Mouse (Mus musculus): Measurements from ENCODE around the gene Ercc6l2. TPM values are rescaled to one million over a fixed set of nuclear protein-coding genes. Genes with fewer than 3 reads are reported as not detected.

The Ercc6l2 gene
- polyA plus RNA-seq, 1 experiment from 2014 or later = 30.6 TPM

GRCm38 (mm10) chr13:63877138-63877537 lies 62.1 kb downstream of the Ercc6l2 start:
- Histone ChIP-seq H3K27ac (ENCODE audit: low read depth, low read length) (no peak overlapping the region), H3K4me1 (ENCODE audit: control insufficient read depth, insufficient read depth, low read length) (no peaks in the 10 kb centered on the region), H3K36me3 (ENCODE audit: control insufficient read depth, insufficient read depth, low read length) (peaks cover 9% of the 10 kb centered on the region), H3K4me2 (replicated peaks; ENCODE audit: low read depth, low read length) (no peak overlapping the region), H3K4me3 (ENCODE audit: low read length) (no peak overlapping the region), H3K9ac (ENCODE audit: low read depth, low read length) (no peak overlapping the region), H3K27me3 (ENCODE audit: control insufficient read depth, insufficient read depth, low read length) (no peaks in the 10 kb centered on the region), H3K9me3 (ENCODE audit: control insufficient read depth, low read length) (no peaks in the 10 kb centered on the region)
- 89% methylated on average over 6 of the region's 6 CpGs for WGBS
- no peak for ATAC-seq (ENCODE audit: low FRiP score, low TSS enrichment)

- Histone ChIP-seq H3K27me3 (ENCODE audit: control insufficient read depth, insufficient read depth, low read length) (no peaks in the 10 kb centered on the region), H3K9ac (ENCODE audit: low read depth, low read length) (no peak overlapping the region), H3K4me2 (replicated peaks; ENCODE audit: low read depth, low read length) (no peak overlapping the region), H3K4me3 (ENCODE audit: low read length) (no peak overlapping the region), H3K9me3 (ENCODE audit: control insufficient read depth, low read length) (no peaks in the 10 kb centered on the region), H3K36me3 (ENCODE audit: control insufficient read depth, insufficient read depth, low read length) (no peaks in the 10 kb centered on the region), H3K27ac (ENCODE audit: low read depth, low read length) (no peak overlapping the region), H3K4me1 (ENCODE audit: control insufficient read depth, insufficient read depth, low read length) (no peaks in the 10 kb centered on the region)
- WGBS = 81% methylated on average over 1 of the region's 1 CpGs
- ATAC-seq (ENCODE audit: low FRiP score, low TSS enrichment) = no peak
Observed at GRCm38 (mm10) chr13:63879105-63879863, 64.2 kb downstream of the Ercc6l2 start.

DNA sequence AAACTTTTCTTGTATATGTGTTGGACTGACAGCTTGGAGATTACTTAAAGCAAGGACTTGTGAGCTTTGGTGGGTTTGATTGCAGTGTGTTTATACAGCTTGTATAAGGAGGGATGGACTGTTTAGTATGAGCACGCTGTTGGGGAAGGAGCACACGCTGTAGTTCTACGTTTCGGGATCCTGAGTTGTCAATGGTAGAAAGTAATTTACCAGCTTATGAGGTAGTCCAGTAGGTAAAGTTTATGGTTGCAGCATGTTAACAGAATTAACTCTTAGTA lies 64.8 kb downstream of the Ercc6l2 start:
- Histone ChIP-seq H3K9ac (ENCODE audit: low read depth, low read length) (no peak overlapping the region), H3K4me1 (ENCODE audit: control insufficient read depth, insufficient read depth, low read length) (no peaks in the 10 kb centered on the region), H3K36me3 (ENCODE audit: control insufficient read depth, insufficient read depth, low read length) (no peaks in the 10 kb centered on the region), H3K27ac (ENCODE audit: low read depth, low read length) (no peak overlapping the region), H3K4me2 (replicated peaks; ENCODE audit: low read depth, low read length) (no peak overlapping the region), H3K4me3 (ENCODE audit: low read length) (no peak overlapping the region), H3K27me3 (ENCODE audit: control insufficient read depth, insufficient read depth, low read length) (no peaks in the 10 kb centered on the region), H3K9me3 (ENCODE audit: control insufficient read depth, low read length) (no peaks in the 10 kb centered on the region)
- WGBS = 83% methylated on average over 4 of the region's 4 CpGs
- no peak for ATAC-seq (ENCODE audit: low FRiP score, low TSS enrichment)

DNA sequence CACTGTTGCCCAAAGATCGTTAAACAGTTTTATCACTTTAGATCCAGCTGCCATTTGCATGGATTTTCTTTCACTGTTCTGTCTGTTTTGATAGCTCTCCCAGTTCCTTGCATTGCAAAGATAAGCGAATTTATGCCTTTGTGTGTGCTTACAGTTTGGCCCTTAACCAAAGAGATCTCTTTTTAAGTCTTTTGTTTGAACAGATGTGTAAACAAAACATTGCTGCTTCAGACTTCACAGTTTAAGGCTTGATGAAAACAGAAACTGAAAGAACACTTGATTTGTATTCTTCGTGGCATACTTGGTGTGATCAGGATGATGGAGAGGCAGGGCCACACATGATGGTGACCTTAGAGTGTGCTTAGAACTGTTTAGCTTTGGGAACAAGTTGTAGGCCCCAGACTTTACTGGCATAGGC lies 70.5 kb downstream of the Ercc6l2 start:
- H3K4me3 ChIP-seq (ENCODE audit: low read length) = no peak overlapping the region
- no peak for ATAC-seq (ENCODE audit: low FRiP score, low TSS enrichment)
- H3K9me3 ChIP-seq (ENCODE audit: control insufficient read depth, low read length) = no peaks in the 10 kb centered on the region
- WGBS = 45% methylated on average over 3 of the region's 3 CpGs
- H3K4me2 ChIP-seq (replicated peaks; ENCODE audit: low read depth, low read length) = no peak overlapping the region
- H3K27me3 ChIP-seq (ENCODE audit: control insufficient read depth, insufficient read depth, low read length) = no peaks in the 10 kb centered on the region
- H3K36me3 ChIP-seq (ENCODE audit: control insufficient read depth, insufficient read depth, low read length) = no peaks in the 10 kb centered on the region
- H3K9ac ChIP-seq (ENCODE audit: low read depth, low read length) = no peak overlapping the region
- no peaks in the 10 kb centered on the region for H3K4me1 ChIP-seq (ENCODE audit: control insufficient read depth, insufficient read depth, low read length)
- H3K27ac ChIP-seq (ENCODE audit: low read depth, low read length) = no peak overlapping the region; the same call in 1 of the 2 replicates

DNA sequence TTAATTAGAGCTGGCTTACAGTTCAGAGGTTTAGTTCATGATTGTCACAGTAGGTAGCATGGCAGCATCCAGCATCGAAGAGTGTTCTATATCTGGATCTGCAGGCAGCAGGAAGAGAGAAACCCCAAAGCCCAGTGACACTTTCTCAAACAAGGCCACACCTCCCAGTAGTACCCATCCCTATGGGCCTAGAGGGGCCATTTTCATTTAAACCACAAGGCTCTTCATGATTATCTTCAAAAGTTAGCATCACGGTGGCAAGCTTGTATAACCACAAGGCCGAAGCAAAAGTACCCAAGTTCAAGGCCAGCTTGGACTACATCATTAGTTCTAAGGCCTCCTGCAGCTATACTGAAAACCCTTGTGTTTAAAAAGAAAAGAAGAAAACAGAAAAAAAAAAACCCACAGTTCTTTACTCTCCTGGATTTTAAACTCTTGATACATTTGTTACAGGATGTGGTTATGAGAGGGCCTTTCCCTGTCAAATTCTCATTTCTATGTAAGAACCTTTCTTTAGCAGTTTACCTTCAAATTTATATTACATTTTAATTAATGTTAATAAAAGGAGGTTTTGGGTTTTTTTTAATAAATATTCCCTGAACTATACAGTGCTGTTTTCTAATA lies 71.5 kb downstream of the Ercc6l2 start:
- 94% methylated on average over 3 of the region's 3 CpGs for WGBS
- no peak overlapping the region for H3K27ac ChIP-seq (ENCODE audit: low read depth, low read length)
- H3K4me3 ChIP-seq (ENCODE audit: low read length) = no peak overlapping the region
- no peak overlapping the region for H3K9ac ChIP-seq (ENCODE audit: low read depth, low read length)
- H3K9me3 ChIP-seq (ENCODE audit: control insufficient read depth, low read length) = no peaks in the 10 kb centered on the region
- no peaks in the 10 kb centered on the region for H3K27me3 ChIP-seq (ENCODE audit: control insufficient read depth, insufficient read depth, low read length)
- no peaks in the 10 kb centered on the region for H3K36me3 ChIP-seq (ENCODE audit: control insufficient read depth, insufficient read depth, low read length)
- H3K4me1 ChIP-seq (ENCODE audit: control insufficient read depth, insufficient read depth, low read length) = no peaks in the 10 kb centered on the region
- ATAC-seq (ENCODE audit: low FRiP score, low TSS enrichment) = no peak
- no peak overlapping the region for H3K4me2 ChIP-seq (replicated peaks; ENCODE audit: low read depth, low read length)

DNA sequence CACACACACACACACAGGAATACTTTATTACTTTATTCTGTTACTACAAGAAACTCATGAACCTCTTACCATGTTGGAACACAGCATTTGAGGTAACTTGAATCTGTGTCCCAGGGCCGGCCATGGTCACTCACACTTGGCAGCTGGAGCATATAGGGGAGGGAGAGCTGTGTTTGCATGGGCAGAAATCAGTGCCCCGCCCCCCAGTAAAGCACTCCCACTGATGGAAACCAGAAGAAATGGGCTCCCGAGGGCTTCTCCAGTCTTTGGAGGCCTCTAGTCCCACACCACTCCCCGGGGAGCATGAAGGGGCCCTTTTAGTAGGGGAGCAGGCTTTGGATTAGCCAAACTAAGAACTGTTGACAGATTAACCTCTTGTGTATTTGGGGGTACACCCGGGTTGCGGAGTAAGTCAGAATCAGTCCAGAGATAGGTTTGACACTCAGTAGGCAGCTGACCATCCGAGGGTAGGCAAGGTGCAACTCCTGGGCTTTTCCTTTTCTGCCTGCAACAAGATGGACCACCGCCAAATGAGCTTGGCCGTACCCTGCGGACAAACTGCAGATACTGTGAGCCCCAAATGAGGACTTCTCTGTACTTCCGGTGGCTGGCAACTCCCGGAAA lies 85.8 kb downstream of the Ercc6l2 start:
- Histone ChIP-seq H3K4me1 (ENCODE audit: control insufficient read depth, insufficient read depth, low read length) (peaks cover 15% of the 10 kb centered on the region), H3K9ac (ENCODE audit: low read depth, low read length) (no peak overlapping the region), H3K9me3 (ENCODE audit: control insufficient read depth, low read length) (no peaks in the 10 kb centered on the region), H3K4me2 (replicated peaks; ENCODE audit: low read depth, low read length) (peak overlapping the region; percentile 54), H3K27ac (ENCODE audit: low read depth, low read length) (no peak overlapping the region), H3K4me3 (ENCODE audit: low read length) (peak overlapping the region; percentile 24; the same call in 1 of the 2 replicates), H3K36me3 (ENCODE audit: control insufficient read depth, insufficient read depth, low read length) (peaks cover 5% of the 10 kb centered on the region; the same call in 1 of the 2 replicates), H3K27me3 (ENCODE audit: control insufficient read depth, insufficient read depth, low read length) (no peaks in the 10 kb centered on the region)
- WGBS = 23% methylated on average over 12 of the region's 12 CpGs
- peak; percentile 34 for ATAC-seq (ENCODE audit: low FRiP score, low TSS enrichment)

- H3K27me3 ChIP-seq (ENCODE audit: control insufficient read depth, insufficient read depth, low read length) = no peaks in the 10 kb centered on the region
- H3K27ac ChIP-seq (ENCODE audit: low read depth, low read length) = peak overlapping the region; percentile 37; the same call in 1 of the 2 replicates
- peaks cover 5% of the 10 kb centered on the region; the same call in 1 of the 2 replicates for H3K36me3 ChIP-seq (ENCODE audit: control insufficient read depth, insufficient read depth, low read length)
- H3K9me3 ChIP-seq (ENCODE audit: control insufficient read depth, low read length) = no peaks in the 10 kb centered on the region
- H3K4me1 ChIP-seq (ENCODE audit: control insufficient read depth, insufficient read depth, low read length) = peaks cover 15% of the 10 kb centered on the region
- WGBS = 2% methylated on average over 17 of the region's 17 CpGs
- H3K4me2 ChIP-seq (replicated peaks; ENCODE audit: low read depth, low read length) = peak overlapping the region; percentile 54
- H3K9ac ChIP-seq (ENCODE audit: low read depth, low read length) = peak overlapping the region; percentile 45; the same call in 1 of the 2 replicates
- peak; percentile 85 for ATAC-seq (ENCODE audit: low FRiP score, low TSS enrichment)
- peak overlapping the region; percentile 24; the same call in 1 of the 2 replicates for H3K4me3 ChIP-seq (ENCODE audit: low read length)
Observed at GRCm38 (mm10) chr13:63901303-63901713, 86.3 kb downstream of the Ercc6l2 start.

DNA sequence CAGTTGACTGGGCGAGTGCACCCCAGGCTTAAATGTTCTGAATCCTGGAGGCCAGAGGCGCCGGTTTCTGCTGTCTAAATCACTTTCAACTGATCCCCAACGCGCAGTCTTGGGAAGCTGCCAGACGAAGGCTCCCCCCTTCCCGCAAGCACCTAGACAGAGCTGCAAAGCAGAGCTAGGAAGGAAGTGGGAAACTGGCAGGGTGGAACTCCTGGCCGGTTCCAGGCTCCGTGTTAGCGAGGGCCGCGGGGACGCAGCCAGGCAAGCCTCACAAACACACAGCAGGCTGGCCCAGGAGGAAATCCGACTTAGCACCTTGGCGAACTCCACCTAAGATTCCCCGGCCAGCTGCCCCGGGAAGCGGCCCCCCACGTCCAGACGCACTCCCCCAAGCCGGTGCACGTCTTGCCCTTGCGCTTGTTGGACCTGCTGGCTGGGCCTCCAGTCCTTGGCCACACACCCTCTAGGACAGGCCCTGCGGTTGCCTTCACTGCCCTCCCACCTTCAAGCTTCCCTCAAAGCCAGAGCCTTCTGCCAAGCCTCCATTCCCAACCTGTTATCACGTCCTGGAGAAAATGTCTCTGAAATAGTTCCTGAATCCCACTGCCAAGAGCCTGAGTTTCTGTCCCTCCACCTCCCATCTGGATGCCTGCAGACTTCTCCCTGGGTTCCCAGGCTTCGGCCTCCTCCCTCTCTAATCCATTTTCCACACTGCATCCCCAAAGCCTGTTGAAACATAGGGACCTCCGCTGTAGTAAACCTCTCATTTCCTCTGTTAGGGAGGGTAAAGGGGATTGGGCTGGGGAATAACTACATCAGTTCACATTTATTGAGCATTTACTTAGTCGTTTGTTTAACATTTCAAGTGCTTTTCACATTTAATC lies 86.9 kb downstream of the Ercc6l2 start:
- 13% methylated on average over 28 of the region's 28 CpGs for WGBS
- H3K36me3 ChIP-seq (ENCODE audit: control insufficient read depth, insufficient read depth, low read length) = peaks cover 5% of the 10 kb centered on the region; the same call in 1 of the 2 replicates
- peaks cover 15% of the 10 kb centered on the region for H3K4me1 ChIP-seq (ENCODE audit: control insufficient read depth, insufficient read depth, low read length)
- peak overlapping the region; percentile 24; the same call in 1 of the 2 replicates for H3K4me3 ChIP-seq (ENCODE audit: low read length)
- H3K27me3 ChIP-seq (ENCODE audit: control insufficient read depth, insufficient read depth, low read length) = no peaks in the 10 kb centered on the region
- peak overlapping the region; percentile 45 for H3K9ac ChIP-seq (ENCODE audit: low read depth, low read length)
- H3K27ac ChIP-seq (ENCODE audit: low read depth, low read length) = peak overlapping the region; percentile 37; the same call in 1 of the 2 replicates
- no peaks in the 10 kb centered on the region for H3K9me3 ChIP-seq (ENCODE audit: control insufficient read depth, low read length)
- peak overlapping the region; percentile 54 for H3K4me2 ChIP-seq (replicated peaks; ENCODE audit: low read depth, low read length)
- ATAC-seq (ENCODE audit: low FRiP score, low TSS enrichment) = peak; percentile 69
